Mouse (Mus musculus) lung, adult 2 months (tissue): ENCODE measurements around the gene Tmem177.

Experiments used
- CTCF ChIP-seq: fragments of 200-500 bp; IDR thresholded peaks from 2 replicates; pipeline ENCODE4 v1.5.1; 2011; ENCODE audit warnings: mild to moderate bottlenecking, low read length, control low read depth; ENCODE audit not compliant: insufficient read depth
- POLR2A ChIP-seq: fragments of 200-500 bp; IDR thresholded peaks from 2 replicates; pipeline ENCODE4 v1.6.1; 2011; ENCODE audit warnings: low read depth, mild to moderate bottlenecking, control low read depth, low read length, borderline replicate concordance; ENCODE audit errors: extremely low read depth

DNA sequence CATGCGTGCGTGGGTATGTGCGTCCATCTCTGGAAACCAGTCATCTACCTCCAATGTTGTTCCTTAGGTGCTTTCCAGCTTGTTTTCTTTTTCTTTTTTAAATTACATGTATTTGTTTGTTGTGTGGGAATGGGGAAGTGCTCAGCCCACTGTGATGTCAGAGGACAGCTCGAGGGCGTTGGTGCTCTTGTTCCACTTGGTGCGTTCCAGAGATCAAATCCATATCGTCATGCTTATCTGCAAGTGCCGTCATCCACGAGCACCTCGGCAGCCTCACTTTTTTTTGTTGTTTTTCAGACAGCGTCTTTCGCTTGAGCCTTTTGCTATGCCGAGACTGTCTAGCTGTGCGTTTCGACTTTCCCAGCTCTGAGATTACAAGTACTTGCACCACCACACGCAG lies 23.7 kb downstream of the Tmem177 start:
- TF ChIP-seq CTCF, result no peak
- no peak for TF ChIP-seq POLR2A
